Mouse (Mus musculus): ENCODE results near the gene Gne.

DNA sequence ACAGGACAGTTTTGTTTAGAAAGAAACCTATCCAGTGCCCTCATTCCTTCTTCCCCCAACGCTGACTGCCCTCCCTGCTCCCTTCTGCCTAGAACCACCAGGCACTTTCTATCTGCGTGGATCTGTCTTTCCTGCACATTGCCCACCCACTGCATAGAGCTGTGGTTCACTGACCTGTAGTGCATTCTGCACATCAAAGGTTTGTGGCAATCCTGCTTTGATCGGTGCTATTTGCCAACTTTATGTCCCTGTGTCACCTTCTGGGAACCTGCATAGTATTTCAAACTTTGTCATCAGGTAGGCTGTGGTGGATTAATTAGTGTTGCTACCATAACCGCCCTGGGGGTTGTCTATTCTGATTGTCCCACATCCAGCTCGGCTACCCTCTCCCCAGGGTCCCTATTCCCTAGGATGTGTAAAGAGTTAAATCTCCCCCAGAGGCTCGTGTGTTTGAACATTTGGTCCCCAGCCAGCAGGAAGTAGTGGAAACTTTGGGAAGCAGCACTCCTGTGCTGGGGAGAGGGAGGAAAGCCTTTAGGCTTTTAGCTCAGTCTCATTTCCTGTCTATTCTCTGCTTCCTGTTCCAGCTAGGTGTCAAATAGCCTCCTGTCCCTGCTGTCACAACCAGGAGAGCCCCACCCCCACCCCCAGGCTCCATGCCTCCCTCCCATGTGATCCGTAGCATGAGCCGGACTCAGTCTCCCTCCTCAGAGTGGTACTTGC is 20.4 kb upstream of the Gne start:
- TF ChIP-seq CTCF (IDR thresholded peaks at IDR 0.05; ENCODE audit: borderline replicate concordance, extremely low read depth, insufficient read depth, insufficient read length) (no peak), POLR2A (IDR thresholded peaks at IDR 0.05; ENCODE audit: borderline replicate concordance, extremely low read depth, insufficient read depth, insufficient read length, poor library complexity, severe bottlenecking) (no peak)
